Mouse (Mus musculus) spleen, postnatal 36 days (tissue): ENCODE measurements around the gene Olfr109.

Source experiments
- DNase-seq, 2 experiments: peaks; one replicate each; pipeline ENCODE4 v3.0.0; 2022; ENCODE audit warnings: low spot score in 2 of 2, mixed read lengths in 1 of 2

Gene Olfr109

GRCm38 (mm10) chr17:37458616-37459015 is at the start of gene Olfr109:
Gene Olfr109 (plus strand): TSS chr17:37458916.
- no peak for DNase-seq

- DNase-seq, result no peak
Measured at GRCm38 (mm10) chr17:37413380-37413779, 45.3 kb upstream of the Olfr109 start.

GRCm38 (mm10) chr17:37445180-37445579 is 13.5 kb upstream of the Olfr109 start, which contains the start of gene Olfr108:
Gene Olfr108 (plus strand): TSS chr17:37445480.
- DNase-seq, result no peak

GRCm38 (mm10) chr17:37483452-37483851 is 24.7 kb downstream of the Olfr109 start, which contains the start of gene H2-M2:
Gene H2-M2 (minus strand): TSS chr17:37483552.
- DNase-seq, result no peak

- peak; percentile 2 to 8 for DNase-seq
Measured at GRCm38 (mm10) chr17:37491930-37492518, 33.3 kb downstream of the Olfr109 start, which contains the start of gene Olfr110. Gene Olfr110 (plus strand): TSS chr17:37492468.

- DNase-seq, result no peak
Measured at GRCm38 (mm10) chr17:37507730-37508129, 49.0 kb downstream of the Olfr109 start, which contains the start of gene Olfr111. Gene Olfr111 (plus strand): TSS chr17:37508030.
